Mouse (Mus musculus) E14TG2a.4 (cell line): Measurements from ENCODE around the gene Wwc1.

Source experiments
- H3K27me3 ChIP-seq: 2 replicates; pipeline ENCODE4 v1.6.1; 2014; ENCODE audit warnings: low read length, control low read depth; ENCODE audit not compliant: insufficient read depth
- H3K36me3 ChIP-seq: 2 replicates; pipeline ENCODE4 v1.6.1; 2014; ENCODE audit warnings: low read length, control low read depth; ENCODE audit not compliant: insufficient read depth
- H3K4me1 ChIP-seq: replicated peaks from 2 replicates; pipeline ENCODE4 v1.6.1; 2014; ENCODE audit warnings: low read depth, low read length, control low read depth
- H3K4me3 ChIP-seq: replicated peaks from 2 replicates; pipeline ENCODE4 v1.5.1; 2014; ENCODE audit warnings: mild to moderate bottlenecking, low read length
- H3K9me3 ChIP-seq: 2 replicates; pipeline ENCODE4 v1.6.1; 2014; ENCODE audit warnings: low read length, control low read depth
- CTCF ChIP-seq: conservative IDR thresholded peaks from 2 replicates; pipeline ENCODE4 v1.5.1; 2014; ENCODE audit warnings: low read length
- NANOG ChIP-seq: IDR thresholded peaks from 2 replicates; pipeline ENCODE4 v1.6.1; 2014; ENCODE audit warnings: borderline replicate concordance, low read length, mixed read lengths
- POU5F1 ChIP-seq: IDR thresholded peaks from 2 replicates; pipeline ENCODE4 v1.6.1; 2014; ENCODE audit warnings: low read length, borderline replicate concordance

Gene Wwc1

GRCm38 (mm10) chr11:35919856-35920503 is 60.3 kb downstream of the Wwc1 start:
- TF ChIP-seq CTCF (no peak), NANOG (no peak), POU5F1 (no peak)
- Histone ChIP-seq H3K9me3 (no peaks in the 10 kb centered on the region), H3K27me3 (no peaks in the 10 kb centered on the region), H3K4me3 (no peak overlapping the region), H3K36me3 (peaks cover 4% of the 10 kb centered on the region; the same call in 1 of the 2 replicates), H3K4me1 (peaks cover 69% of the 10 kb centered on the region)

- Histone ChIP-seq H3K36me3 (peaks cover 10% of the 10 kb centered on the region), H3K4me3 (no peak overlapping the region), H3K27me3 (no peaks in the 10 kb centered on the region)
Measured at GRCm38 (mm10) chr11:35919383-35919782, 60.9 kb downstream of the Wwc1 start.

GRCm38 (mm10) chr11:35916466-35917185 is 63.7 kb downstream of the Wwc1 start:
- H3K4me3 ChIP-seq: no peak overlapping the region
- H3K4me1 ChIP-seq: peaks cover 36% of the 10 kb centered on the region
- TF ChIP-seq CTCF: no peak
- TF ChIP-seq NANOG: no peak
- no peak for TF ChIP-seq POU5F1
- H3K9me3 ChIP-seq: peaks cover 7% of the 10 kb centered on the region
- H3K36me3 ChIP-seq: peaks cover 23% of the 10 kb centered on the region
- H3K27me3 ChIP-seq: no peaks in the 10 kb centered on the region

More at GRCm38 (mm10) chr11:35919383-35919782, 60.9 kb downstream of the Wwc1 start:
- Histone ChIP-seq H3K4me1 (peaks cover 64% of the 10 kb centered on the region), H3K9me3 (no peaks in the 10 kb centered on the region)
- TF ChIP-seq POU5F1: no peak
- TF ChIP-seq NANOG: no peak
- TF ChIP-seq CTCF: no peak

- peaks cover 7% of the 10 kb centered on the region for H3K9me3 ChIP-seq
- peaks cover 27% of the 10 kb centered on the region for H3K4me1 ChIP-seq
- H3K36me3 ChIP-seq: peaks cover 23% of the 10 kb centered on the region
- TF ChIP-seq CTCF (no peak), POU5F1 (no peak), NANOG (no peak)
- no peaks in the 10 kb centered on the region for H3K27me3 ChIP-seq
- H3K4me3 ChIP-seq: no peak overlapping the region
Measured at GRCm38 (mm10) chr11:35915546-35915945, 64.8 kb downstream of the Wwc1 start.

GRCm38 (mm10) chr11:35913418-35914044 is 66.8 kb downstream of the Wwc1 start:
- H3K9me3 ChIP-seq: peaks cover 7% of the 10 kb centered on the region
- no peaks in the 10 kb centered on the region for H3K27me3 ChIP-seq
- H3K4me1 ChIP-seq: peaks cover 17% of the 10 kb centered on the region
- TF ChIP-seq NANOG (no peak), POU5F1 (no peak), CTCF (no peak)
- peaks cover 40% of the 10 kb centered on the region for H3K36me3 ChIP-seq
- no peak overlapping the region for H3K4me3 ChIP-seq

- no peak overlapping the region for H3K4me3 ChIP-seq
- peaks cover 5% of the 10 kb centered on the region for H3K4me1 ChIP-seq
- TF ChIP-seq POU5F1 (no peak), NANOG (no peak), CTCF (no peak)
- H3K36me3 ChIP-seq: peaks cover 50% of the 10 kb centered on the region
- no peaks in the 10 kb centered on the region for H3K9me3 ChIP-seq
- no peaks in the 10 kb centered on the region for H3K27me3 ChIP-seq
Measured at GRCm38 (mm10) chr11:35904955-35905550, 75.3 kb downstream of the Wwc1 start.

GRCm38 (mm10) chr11:35903079-35903478 is 77.2 kb downstream of the Wwc1 start:
- no peaks in the 10 kb centered on the region for H3K27me3 ChIP-seq
- peaks cover 37% of the 10 kb centered on the region for H3K36me3 ChIP-seq
- H3K9me3 ChIP-seq: no peaks in the 10 kb centered on the region
- peaks cover 23% of the 10 kb centered on the region for H3K4me1 ChIP-seq
- no peak overlapping the region for H3K4me3 ChIP-seq
- no peak for TF ChIP-seq CTCF
- TF ChIP-seq NANOG: no peak
- TF ChIP-seq POU5F1: no peak

GRCm38 (mm10) chr11:35899946-35900345 is 80.4 kb downstream of the Wwc1 start:
- Histone ChIP-seq H3K4me3 (no peak overlapping the region), H3K27me3 (no peaks in the 10 kb centered on the region), H3K4me1 (peaks cover 30% of the 10 kb centered on the region), H3K9me3 (no peaks in the 10 kb centered on the region), H3K36me3 (peaks cover 52% of the 10 kb centered on the region)
- TF ChIP-seq POU5F1 (no peak), CTCF (no peak), NANOG (no peak)

GRCm38 (mm10) chr11:35893454-35893853 is 86.9 kb downstream of the Wwc1 start:
- H3K9me3 ChIP-seq: no peaks in the 10 kb centered on the region
- peaks cover 39% of the 10 kb centered on the region for H3K4me1 ChIP-seq
- H3K36me3 ChIP-seq: peaks cover 71% of the 10 kb centered on the region
- TF ChIP-seq CTCF: no peak
- no peak for TF ChIP-seq NANOG
- TF ChIP-seq POU5F1: no peak
- H3K4me3 ChIP-seq: no peak overlapping the region
- no peaks in the 10 kb centered on the region for H3K27me3 ChIP-seq
